Mouse (Mus musculus) kidney, adult 2 months (tissue): ENCODE results near the gene Hist1h3c.

Experiments
- CTCF ChIP-seq: fragments of 200-500 bp; conservative IDR thresholded peaks from 2 replicates; pipeline ENCODE4 v1.5.1; 2011; ENCODE audit warnings: low read depth, mild to moderate bottlenecking, control low read depth, low read length, moderate library complexity, mixed read lengths; ENCODE audit not compliant: insufficient read depth, insufficient read length
- POLR2A ChIP-seq: fragments of 200-500 bp; IDR thresholded peaks from one replicate; pipeline ENCODE4 v1.6.1; 2011; ENCODE audit warnings: low read depth, low read length, control low read depth

DNA sequence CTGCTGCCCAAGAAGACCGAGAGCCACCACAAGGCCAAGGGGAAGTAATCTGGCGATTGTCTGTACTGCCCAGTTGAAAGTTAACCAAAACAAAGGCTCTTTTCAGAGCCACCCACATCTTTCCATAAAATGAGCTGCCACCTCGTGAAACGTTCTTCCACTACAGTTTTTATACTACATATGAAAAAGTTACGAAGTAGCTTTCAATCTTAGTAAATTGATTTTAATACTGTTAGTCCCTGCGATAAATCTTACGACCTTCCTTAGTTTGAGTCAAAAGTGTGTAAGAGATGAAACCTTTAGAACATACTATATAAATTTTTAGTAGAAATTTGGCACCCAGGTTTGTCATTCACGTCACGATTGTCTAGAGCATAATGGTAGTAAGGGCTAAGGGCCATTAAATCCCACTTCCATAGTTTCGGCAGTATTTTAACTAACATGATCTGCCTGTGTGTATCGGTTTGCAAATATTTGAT is 6.1 kb upstream of the Hist1h3c start:
- TF ChIP-seq POLR2A (no peak), CTCF (no peak)
